Mouse (Mus musculus): ENCODE results near the gene Fam122c. TPM values are rescaled to one million over a fixed set of nuclear protein-coding genes. Genes with fewer than 3 reads are reported as not detected.
"Not testable (repeated sequence)": the region's sequence is repeated elsewhere in the genome, so short reads cannot be mapped to it uniquely, and the experiment has no call there.

Fam122c gene
- polyA plus RNA-seq, 1 experiment from 2014 or later: not detected

- Histone ChIP-seq H3K9me3 (replicated peaks) (no peaks in the 10 kb centered on the region), H3K9ac (peak overlapping the region; percentile 53), H3K27ac (no peak overlapping the region), H3K4me3 (replicated peaks) (peak overlapping the region; percentile 77), H3K4me1 (replicated peaks) (peaks cover 24% of the 10 kb centered on the region), H3K4me2 (peak overlapping the region; percentile 64), H3K36me3 (no peaks in the 10 kb centered on the region), H3K27me3 (no peaks in the 10 kb centered on the region)
- whole genome bisulfite sequencing (ENCODE audit: insufficient replicate concordance): 18% methylated on average over 10 of the region's 10 CpGs
- DNase-seq (no peak), ATAC-seq (ENCODE audit: low read depth) (0 out of 2 replicates have a peak, but pooled peaks have one; percentile 33)
Measured at GRCm38 (mm10) chrX:53270063-53270432, 3.2 kb upstream of the Fam122c start.

GRCm38 (mm10) chrX:53271628-53272027, 1.6 kb upstream of the Fam122c start:
- not testable (repeated sequence) for H3K9ac ChIP-seq; ATAC-seq (ENCODE audit: low read depth); H3K36me3 ChIP-seq; H3K9me3 ChIP-seq (replicated peaks); H3K27ac ChIP-seq; H3K27me3 ChIP-seq; H3K4me3 ChIP-seq (replicated peaks); H3K4me2 ChIP-seq; DNase-seq
- 74% methylated on average over 3 of the region's 3 CpGs for WGBS (ENCODE audit: insufficient replicate concordance)
- peaks cover 16% of the 10 kb centered on the region for H3K4me1 ChIP-seq (replicated peaks)

- 67% methylated on average over 5 of the region's 5 CpGs for WGBS (ENCODE audit: insufficient replicate concordance)
- no peaks in the 10 kb centered on the region for H3K9me3 ChIP-seq (replicated peaks)
- H3K4me2 ChIP-seq: no peak overlapping the region
- no peaks in the 10 kb centered on the region for H3K27me3 ChIP-seq
- no peak overlapping the region for H3K27ac ChIP-seq
- H3K36me3 ChIP-seq: no peaks in the 10 kb centered on the region
- DNase-seq (no peak), ATAC-seq (ENCODE audit: low read depth) (no peak)
- H3K4me3 ChIP-seq (replicated peaks): no peak overlapping the region
- H3K9ac ChIP-seq: no peak overlapping the region
- H3K4me1 ChIP-seq (replicated peaks): no peaks in the 10 kb centered on the region
Measured at GRCm38 (mm10) chrX:53287924-53288323, 14.7 kb downstream of the Fam122c start.

- H3K4me2 ChIP-seq: no peak overlapping the region
- H3K27me3 ChIP-seq: no peaks in the 10 kb centered on the region
- H3K9me3 ChIP-seq (replicated peaks): no peaks in the 10 kb centered on the region
- no peaks in the 10 kb centered on the region for H3K36me3 ChIP-seq
- no peak overlapping the region for H3K4me3 ChIP-seq (replicated peaks)
- no peak overlapping the region for H3K27ac ChIP-seq
- WGBS (ENCODE audit: insufficient replicate concordance): 19% methylated on average over 2 of the region's 2 CpGs
- DNase-seq: no peak
- ATAC-seq (ENCODE audit: low read depth): no peak
- no peak overlapping the region for H3K9ac ChIP-seq
- H3K4me1 ChIP-seq (replicated peaks): no peaks in the 10 kb centered on the region
Measured at GRCm38 (mm10) chrX:53320564-53320963, 47.3 kb downstream of the Fam122c start.

GRCm38 (mm10) chrX:53321111-53321510, 47.9 kb downstream of the Fam122c start:
- Histone ChIP-seq H3K27me3 (no peaks in the 10 kb centered on the region), H3K9ac (no peak overlapping the region), H3K4me3 (replicated peaks) (no peak overlapping the region), H3K36me3 (no peaks in the 10 kb centered on the region), H3K4me2 (no peak overlapping the region), H3K4me1 (replicated peaks) (no peaks in the 10 kb centered on the region), H3K9me3 (replicated peaks) (no peaks in the 10 kb centered on the region), H3K27ac (no peak overlapping the region)
- 53% methylated on average over 4 of the region's 4 CpGs for WGBS (ENCODE audit: insufficient replicate concordance)
- DNase-seq (no peak), ATAC-seq (ENCODE audit: low read depth) (no peak)

- no peaks in the 10 kb centered on the region for H3K9me3 ChIP-seq (replicated peaks)
- no peaks in the 10 kb centered on the region for H3K27me3 ChIP-seq
- DNase-seq (no peak), ATAC-seq (ENCODE audit: low read depth) (peak; percentile 80)
- no peaks in the 10 kb centered on the region for H3K36me3 ChIP-seq
- H3K27ac ChIP-seq: no peak overlapping the region
- H3K9ac ChIP-seq: no peak overlapping the region
- no peak overlapping the region for H3K4me3 ChIP-seq (replicated peaks)
- H3K4me1 ChIP-seq (replicated peaks): peaks cover 3% of the 10 kb centered on the region; the same call in 1 of the 2 replicates
- 61% methylated on average over 4 of the region's 4 CpGs for WGBS (ENCODE audit: insufficient replicate concordance)
- H3K4me2 ChIP-seq: 0 out of 2 replicates have a peak overlapping the region, but pooled peaks have one; percentile 4
Measured at GRCm38 (mm10) chrX:53330396-53330795, 57.2 kb downstream of the Fam122c start.

GRCm38 (mm10) chrX:53337355-53337754, 64.1 kb downstream of the Fam122c start:
- no peak for DNase-seq

GRCm38 (mm10) chrX:53341531-53341930, 68.3 kb downstream of the Fam122c start:
- Histone ChIP-seq H3K9ac (no peak overlapping the region), H3K4me3 (replicated peaks) (no peak overlapping the region), H3K36me3 (peaks cover 5% of the 10 kb centered on the region; the same call in 1 of the 2 replicates), H3K9me3 (replicated peaks) (no peaks in the 10 kb centered on the region), H3K27me3 (no peaks in the 10 kb centered on the region), H3K4me1 (replicated peaks) (no peaks in the 10 kb centered on the region), H3K4me2 (no peak overlapping the region), H3K27ac (no peak overlapping the region)
- 44% methylated on average over 2 of the region's 2 CpGs for WGBS (ENCODE audit: insufficient replicate concordance)
- DNase-seq (peak; percentile 27), ATAC-seq (ENCODE audit: low read depth) (no peak)

More at GRCm38 (mm10) chrX:53337355-53337754, 64.1 kb downstream of the Fam122c start:
- Histone ChIP-seq H3K9ac (no peak overlapping the region), H3K27ac (no peak overlapping the region), H3K4me1 (replicated peaks) (no peaks in the 10 kb centered on the region), H3K4me3 (replicated peaks) (no peak overlapping the region), H3K9me3 (replicated peaks) (no peaks in the 10 kb centered on the region), H3K27me3 (no peaks in the 10 kb centered on the region), H3K36me3 (no peaks in the 10 kb centered on the region), H3K4me2 (no peak overlapping the region)
- no peak for ATAC-seq (ENCODE audit: low read depth)

- WGBS (ENCODE audit: insufficient replicate concordance): 64% methylated on average over 4 of the region's 4 CpGs
- no peaks in the 10 kb centered on the region for H3K9me3 ChIP-seq (replicated peaks)
- H3K27me3 ChIP-seq: no peaks in the 10 kb centered on the region
- DNase-seq (no peak), ATAC-seq (ENCODE audit: low read depth) (no peak)
- no peak overlapping the region for H3K9ac ChIP-seq
- H3K27ac ChIP-seq: no peak overlapping the region
- H3K4me1 ChIP-seq (replicated peaks): no peaks in the 10 kb centered on the region
- H3K4me3 ChIP-seq (replicated peaks): no peak overlapping the region
- peaks cover 52% of the 10 kb centered on the region for H3K36me3 ChIP-seq
- H3K4me2 ChIP-seq: no peak overlapping the region
Measured at GRCm38 (mm10) chrX:53348374-53348773, 75.2 kb downstream of the Fam122c start.

GRCm38 (mm10) chrX:53364668-53365383, 91.6 kb downstream of the Fam122c start:
- WGBS (ENCODE audit: insufficient replicate concordance): 37% methylated on average over 7 of the region's 7 CpGs
- H3K9me3 ChIP-seq (replicated peaks): no peaks in the 10 kb centered on the region
- ATAC-seq (ENCODE audit: low read depth): peak; percentile 56
- H3K36me3 ChIP-seq: 0 out of 2 replicates have a peak, but pooled peaks cover 3% of the 10 kb centered on the region
- DNase-seq: no peak
- peak overlapping the region; percentile 59 for H3K4me2 ChIP-seq
- H3K4me1 ChIP-seq (replicated peaks): peaks cover 53% of the 10 kb centered on the region
- peak overlapping the region; percentile 80 for H3K27ac ChIP-seq
- peak overlapping the region; percentile 26; the same call in 1 of the 2 replicates for H3K9ac ChIP-seq
- H3K4me3 ChIP-seq (replicated peaks): peak overlapping the region; percentile 29
- H3K27me3 ChIP-seq: no peaks in the 10 kb centered on the region

- peak; percentile 94 for ATAC-seq (ENCODE audit: low read depth)
- 20% methylated on average over 25 of the region's 25 CpGs for WGBS (ENCODE audit: insufficient replicate concordance)
Measured at GRCm38 (mm10) chrX:53369534-53370365, 96.5 kb downstream of the Fam122c start.

More at GRCm38 (mm10) chrX:53369534-53370365, 96.5 kb downstream of the Fam122c start:
- Histone ChIP-seq H3K9ac (peak overlapping the region; percentile 88), H3K36me3 (no peaks in the 10 kb centered on the region), H3K4me2 (peak overlapping the region; percentile 66), H3K4me3 (replicated peaks) (peak overlapping the region; percentile 78), H3K9me3 (replicated peaks) (no peaks in the 10 kb centered on the region), H3K4me1 (replicated peaks) (peaks cover 33% of the 10 kb centered on the region), H3K27ac (peak overlapping the region; percentile 91), H3K27me3 (no peaks in the 10 kb centered on the region)
- DNase-seq: peak; percentile 75

Data from liver, embryonic 13.5 days (tissue).